Mouse (Mus musculus): ENCODE data around the gene Zfp286.

The Zfp286 gene

GRCm38 (mm10) chr11:62708252-62708651 lies 81.0 kb downstream of the Zfp286 start:
- no peak for DNase-seq (ENCODE audit: low read depth, low spot score)

- no peak for DNase-seq (ENCODE audit: low read depth, low spot score)
These were observed 83.1 kb downstream of the Zfp286 start for GRCm38 (mm10) chr11:62706141-62706540.

Measured in ZHBTc4 (cell line).